Mouse (Mus musculus): ENCODE results near the gene Defb42. TPM values are rescaled to one million over a fixed set of nuclear protein-coding genes. Genes with fewer than 3 reads are reported as not detected.
A peak's percentile ranks its signal among the peaks of the same experiment; 100 is the strongest.

Gene Defb42
- total and polyA plus RNA-seq, 3 experiments = not detected

GRCm38 (mm10) chr14:63062184-63062583 lies 15.4 kb downstream of the Defb42 start (continued):
- no peak for TF ChIP-seq POLR2AphosphoS2 (IDR thresholded peaks at IDR 0.05; ENCODE audit: low read length)

GRCm38 (mm10) chr14:63065391-63065790 lies 18.6 kb downstream of the Defb42 start:
- peaks cover 0 to 14% of the 10 kb centered on the region in 2 experiments; a peak in 3 of 4 replicates for H3K4me1 ChIP-seq (ENCODE audit: control insufficient read depth in 1 of 2, insufficient read depth in 2 of 2, low read length in 2 of 2)
- H3K9ac ChIP-seq (ENCODE audit: control insufficient read depth, low read depth, low read length, poor library complexity, severe bottlenecking) = no peak overlapping the region
- no peak overlapping the region for H3K27ac ChIP-seq (ENCODE audit: control insufficient read depth, low read depth, low read length)

GRCm38 (mm10) chr14:63066630-63067310 lies 20.0 kb downstream of the Defb42 start:
- Histone ChIP-seq H3K27ac (ENCODE audit: control insufficient read depth, low read depth, low read length) (no peak overlapping the region), H3K9ac (ENCODE audit: control insufficient read depth, low read depth, low read length, poor library complexity, severe bottlenecking) (peak overlapping the region; percentile 26), H3K27me3 (ENCODE audit: control insufficient read depth in 1 of 2, insufficient read depth in 2 of 2, low read length in 2 of 2) (peaks cover 0 to 6% of the 10 kb centered on the region in 2 experiments; a peak in 3 of 4 replicates), H3K79me2 (ENCODE audit: control insufficient read depth, insufficient read depth, low read length, poor library complexity) (no peaks in the 10 kb centered on the region), H3K36me3 (ENCODE audit: control insufficient read depth in 1 of 2, insufficient read depth in 2 of 2, low read length in 2 of 2) (peaks cover 0 to 8% of the 10 kb centered on the region in 2 experiments; a peak in 1 of 4 replicates), H3K9me3 (replicated peaks; ENCODE audit: insufficient read depth, low read length) (no peaks in the 10 kb centered on the region), H3K4me3 (ENCODE audit: control insufficient read depth in 1 of 2, insufficient read depth in 1 of 2, low read depth in 2 of 2, low read length in 2 of 2) (peak overlapping the region; percentile 37 to 44), H3K4me1 (ENCODE audit: control insufficient read depth in 1 of 2, insufficient read depth in 2 of 2, low read length in 2 of 2) (peaks cover 0 to 12% of the 10 kb centered on the region in 2 experiments; a peak in 3 of 4 replicates)
- TF ChIP-seq ZC3H11A (IDR thresholded peaks at IDR 0.05; ENCODE audit: low read depth, low read length) (peak; percentile 72), TAL1 (IDR thresholded peaks at IDR 0.05; ENCODE audit: low read length) (no peak), MXI1 (IDR thresholded peaks at IDR 0.05; ENCODE audit: low read depth, low read length) (0 out of 2 replicates have a peak, but pooled peaks have one; percentile 28), CTCF (IDR thresholded peaks at IDR 0.05 in 2 of 3, conservative IDR thresholded peaks at IDR 0.05 in 1 of 3; ENCODE audit: control insufficient read depth in 1 of 3, insufficient read depth in 1 of 3, low read depth in 2 of 3, low read length in 3 of 3, poor library complexity in 1 of 3, severe bottlenecking in 1 of 3) (peak; percentile 69 to 95 (median 94)), SMC3 (IDR thresholded peaks at IDR 0.05; ENCODE audit: low read depth, low read length) (peak; percentile 83), USF1 (IDR thresholded peaks at IDR 0.05; ENCODE audit: low read depth, low read length) (peak; percentile 73), ZNF384 (IDR thresholded peaks at IDR 0.05; ENCODE audit: low read depth, low read length) (peak; percentile 86), SIN3A (IDR thresholded peaks at IDR 0.05; ENCODE audit: low read length) (0 out of 2 replicates have a peak, but pooled peaks have one; percentile 6), CHD2 (IDR thresholded peaks at IDR 0.05; ENCODE audit: low read length) (no peak), RAD21 (IDR thresholded peaks at IDR 0.05; ENCODE audit: low read depth, low read length) (peak; percentile 94), MAZ (IDR thresholded peaks at IDR 0.05; ENCODE audit: low read depth, low read length) (no peak)
- DNase-seq (ENCODE audit: low read depth, low spot score) = peak; percentile 84

More at GRCm38 (mm10) chr14:63065391-63065790, 18.6 kb downstream of the Defb42 start:
- Histone ChIP-seq H3K36me3 (ENCODE audit: control insufficient read depth in 1 of 2, insufficient read depth in 2 of 2, low read length in 2 of 2) (peaks cover 0 to 8% of the 10 kb centered on the region in 2 experiments; a peak in 1 of 4 replicates), H3K27me3 (ENCODE audit: control insufficient read depth in 1 of 2, insufficient read depth in 2 of 2, low read length in 2 of 2) (peaks cover 0 to 4% of the 10 kb centered on the region in 2 experiments; a peak in 3 of 4 replicates), H3K79me2 (ENCODE audit: control insufficient read depth, insufficient read depth, low read length, poor library complexity) (no peaks in the 10 kb centered on the region), H3K4me3 (ENCODE audit: control insufficient read depth in 1 of 2, insufficient read depth in 1 of 2, low read depth in 2 of 2, low read length in 2 of 2) (no peak overlapping the region), H3K9me3 (replicated peaks; ENCODE audit: insufficient read depth, low read length) (no peaks in the 10 kb centered on the region)
- TF ChIP-seq SMC3 (IDR thresholded peaks at IDR 0.05; ENCODE audit: low read depth, low read length) = no peak
- TF ChIP-seq KAT2A (conservative IDR thresholded peaks at IDR 0.05; ENCODE audit: low read depth, low read length) = no peak
- TF ChIP-seq MYC (IDR thresholded peaks at IDR 0.05; ENCODE audit: low read depth, low read length) = no peak
- TF ChIP-seq CHD1 (IDR thresholded peaks at IDR 0.05; ENCODE audit: low read depth, low read length) = no peak
- no peak for TF ChIP-seq UBTF (IDR thresholded peaks at IDR 0.05; ENCODE audit: borderline replicate concordance, insufficient read depth, low read depth, low read length)
- TF ChIP-seq CTCF (IDR thresholded peaks at IDR 0.05 in 2 of 3, conservative IDR thresholded peaks at IDR 0.05 in 1 of 3; ENCODE audit: control insufficient read depth in 1 of 3, insufficient read depth in 1 of 3, low read depth in 2 of 3, low read length in 3 of 3, poor library complexity in 1 of 3, severe bottlenecking in 1 of 3) = no peak
- TF ChIP-seq JUND (IDR thresholded peaks at IDR 0.05; ENCODE audit: low read depth, low read length) = no peak
- TF ChIP-seq EP300 (IDR thresholded peaks at IDR 0.05; ENCODE audit: low read depth in 1 of 2, low read length in 2 of 2) = no peak
- no peak for TF ChIP-seq MAFK (IDR thresholded peaks at IDR 0.05; ENCODE audit: borderline replicate concordance, low read depth, low read length)
- no peak for TF ChIP-seq ELF1 (IDR thresholded peaks at IDR 0.05; ENCODE audit: low read depth, low read length)
- no peak for TF ChIP-seq GATA1 (IDR thresholded peaks at IDR 0.05; ENCODE audit: low read depth, low read length)
- TF ChIP-seq ZMIZ1 (IDR thresholded peaks at IDR 0.05; ENCODE audit: low read depth, low read length) = no peak
- TF ChIP-seq POLR2A (IDR thresholded peaks at IDR 0.05; ENCODE audit: control insufficient read depth in 1 of 2, insufficient read depth in 1 of 2, low read depth in 1 of 2, low read length in 2 of 2, poor library complexity in 1 of 2) = no peak
- TF ChIP-seq MXI1 (IDR thresholded peaks at IDR 0.05; ENCODE audit: low read depth, low read length) = no peak
- TF ChIP-seq CHD2 (IDR thresholded peaks at IDR 0.05; ENCODE audit: low read length) = no peak
- TF ChIP-seq ETS1 (IDR thresholded peaks at IDR 0.05; ENCODE audit: low read depth, low read length) = no peak
- TF ChIP-seq TBP (IDR thresholded peaks at IDR 0.05; ENCODE audit: low read depth, low read length) = no peak
- TF ChIP-seq ZNF384 (IDR thresholded peaks at IDR 0.05; ENCODE audit: low read depth, low read length) = no peak
- no peak for DNase-seq (ENCODE audit: low read depth, low spot score)
